In the genomic region with DNA sequence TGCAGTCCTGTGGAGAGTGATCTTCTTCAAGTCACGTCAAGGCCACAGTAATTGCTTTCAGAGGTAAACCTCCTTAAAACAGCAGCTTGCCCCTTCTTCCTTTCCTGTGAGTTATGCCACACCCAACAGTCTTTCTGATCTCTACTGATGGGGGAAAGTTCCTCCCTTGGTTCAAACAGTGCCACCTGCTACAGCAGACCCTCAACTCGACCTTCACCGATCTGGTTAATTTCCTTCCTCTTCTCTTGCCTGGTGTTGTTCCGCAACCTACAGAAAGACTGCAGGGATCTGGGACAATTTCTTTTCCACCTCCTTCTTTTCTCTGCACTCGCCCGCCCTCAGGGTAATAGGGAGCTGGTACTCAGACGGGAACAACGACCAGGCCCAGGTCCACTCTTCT, we compare ENCODE assay signal across 27 mouse cellular contexts. TPM values are rescaled to one million over a fixed set of nuclear protein-coding genes. Genes with fewer than 3 reads are reported as not detected.
"Had no signal": no experiment of that assay in that cellular context is flagged by ENCODE, and none has a peak within 500 bp of the region (broad histone marks: within the 10 kb centered on the region; RNA-seq: fewer than 3 reads in every experiment).

No protein-coding gene starts in this region.

- H3K27ac ChIP-seq: gastrocnemius, adult 2 months; heart, adult 2 months; heart, embryonic 13.5 days; heart, embryonic 15.5 days; hindbrain, embryonic 14.5 days; intestine, embryonic 15.5 days; layer of hippocampus, adult 2 months; left cerebral cortex, adult 2 months; limb, embryonic 10.5 days; limb, embryonic 12.5 days; liver, embryonic 13.5 days had no signal

- DNase-seq: gastrocnemius, adult 2 months; gastrocnemius, postnatal 10 days; gastrocnemius, postnatal 25 days; heart, adult 11 months; heart, adult 2 months; heart, postnatal 14 days; heart, postnatal 36 days; kidney, adult 18-20 months; kidney, adult 8-10 months; kidney, postnatal 10 days; kidney, postnatal 25 days; kidney, postnatal 4 days; liver; liver, embryonic 13.5 days had no signal

- H3K27me3 ChIP-seq: heart, embryonic 13.5 days; heart, embryonic 15.5 days; intestine, embryonic 15.5 days; limb, embryonic 12.5 days; liver, embryonic 13.5 days had no signal

- H3K4me1 ChIP-seq: heart, embryonic 13.5 days; heart, embryonic 15.5 days; intestine, embryonic 15.5 days; limb, embryonic 10.5 days; limb, embryonic 12.5 days; liver, embryonic 13.5 days had no signal

- ATAC-seq: hindbrain, embryonic 16.5 days; inflammation-experienced regulatory T-cells, adult 6 months; intestine, embryonic 15.5 days; intestine, postnatal 0 days had no signal

- H3K4me3 ChIP-seq: gastrocnemius, adult 2 months; heart, adult 2 months; heart, embryonic 13.5 days; heart, embryonic 15.5 days; intestine, embryonic 15.5 days; layer of hippocampus, adult 2 months; left cerebral cortex, adult 2 months; limb, embryonic 10.5 days; limb, embryonic 12.5 days; liver, embryonic 13.5 days had no signal

RNA-seq across cellular contexts. Expression of gene Slc5a7, which starts 48.8 kb away (rescaled TPM):
- total RNA-seq: gastrocnemius, adult 2 months; gastrocnemius, postnatal 25 days; hematopoietic stem cell, adult 5-6 weeks had no signal
- polyA plus RNA-seq: inflammation-experienced regulatory T-cells, adult 6 months; liver, embryonic 11.5 days had no signal
